Mouse (Mus musculus) midbrain, postnatal 0 days (tissue): ENCODE measurements around the gene Gramd1c. TPM values are rescaled to one million over a fixed set of nuclear protein-coding genes. Genes with fewer than 3 reads are reported as not detected.

Experiments
- ATAC-seq: fragments of 200-750 bp; cut with Nextera tagmentation; 2 replicates; pipeline ENCODE4 v1.8.0; 2017; ENCODE audit warnings: moderate number of reproducible peaks, mild to moderate bottlenecking, moderate TSS enrichment, moderate library complexity; ENCODE audit not compliant: low FRiP score
- DNase-seq: peaks from one replicate; pipeline ENCODE4 v3.0.0-alpha.2; 2015; ENCODE audit warnings: low spot score
- H3K27ac ChIP-seq: fragments of 300-500 bp; sonication (generic); 2 replicates; pipeline ENCODE4 v1.5.1; 2014; ENCODE audit warnings: low read depth, mild to moderate bottlenecking, low read length, mixed read lengths
- H3K27me3 ChIP-seq: fragments of 300-500 bp; sonication (generic); 2 replicates; pipeline ENCODE4 v1.6.1; 2014; ENCODE audit warnings: low read length, control low read depth, mixed read lengths; ENCODE audit not compliant: insufficient read depth
- H3K36me3 ChIP-seq: fragments of 300-500 bp; sonication (generic); 2 replicates; pipeline ENCODE4 v1.6.1; 2014; ENCODE audit warnings: low read length, control low read depth, mixed read lengths; ENCODE audit not compliant: insufficient read depth
- H3K4me1 ChIP-seq: fragments of 300-500 bp; sonication (generic); 2 replicates; pipeline ENCODE4 v1.6.1; 2014; ENCODE audit warnings: mild to moderate bottlenecking, control low read depth, antibody characterized with exemption, low read length, mixed read lengths; ENCODE audit not compliant: insufficient read depth
- H3K4me2 ChIP-seq: fragments of 300-500 bp; sonication (generic); 2 replicates; pipeline ENCODE4 v1.6.1; 2014; ENCODE audit warnings: low read depth, mild to moderate bottlenecking, low read length, mixed read lengths; ENCODE audit not compliant: poor library complexity, severe bottlenecking
- H3K4me3 ChIP-seq: fragments of 300-500 bp; sonication (generic); 2 replicates; pipeline ENCODE4 v1.5.1; 2014; ENCODE audit warnings: low read depth, mild to moderate bottlenecking, low read length, moderate library complexity
- H3K9ac ChIP-seq: fragments of 300-500 bp; sonication (generic); replicated peaks from 2 replicates; pipeline ENCODE4 v1.6.1; 2014; ENCODE audit warnings: mild to moderate bottlenecking, low read length, moderate library complexity, mixed read lengths; ENCODE audit not compliant: poor library complexity, severe bottlenecking
- H3K9me3 ChIP-seq: fragments of 300-500 bp; sonication (generic); 2 replicates; pipeline ENCODE4 v1.6.1; 2016; ENCODE audit warnings: low read length, control low read depth
- CTCF ChIP-seq: IDR thresholded peaks from 2 replicates; pipeline ENCODE4 v1.5.1; 2016; ENCODE audit warnings: antibody characterized with exemption, mild to moderate bottlenecking
- WGBS: fragments of 180-500 bp; shearing (Covaris S2); extraction: QIAGEN DNeasy Blood & Tissue Kit; methylation state at CpG from one replicate; pipeline ENCODE4 v1.1.7; 2014; 5-methylcytosine and 5-hydroxymethylcytosine counted together
- polyA plus RNA-seq: library from polyadenylated mRNA; unstranded; fragments of >200 nt; fragmentation: Nextera tagmentation; extraction: Ambion mirVana; gene quantifications from 2 replicates; pipeline ENCODE4 v1.2.1, GENCODE M21; 2015
- total RNA-seq: library from RNA; depleted of rRNA; stranded (reverse); fragments of >200 nt; gene quantifications from 2 replicates; pipeline ENCODE4 v1.2.3, GENCODE M21; 2014

Gene Gramd1c
- total and polyA plus RNA-seq, 2 experiments from 2014 or later = 1.9 to 2.3 TPM

- no peak overlapping the region for H3K4me3 ChIP-seq
- no peak overlapping the region for H3K27ac ChIP-seq
- no peaks in the 10 kb centered on the region for H3K4me1 ChIP-seq
- no peaks in the 10 kb centered on the region for H3K36me3 ChIP-seq
- no peak overlapping the region for H3K9ac ChIP-seq
- H3K4me2 ChIP-seq = no peak overlapping the region
- no peak for TF ChIP-seq CTCF
- no peaks in the 10 kb centered on the region for H3K27me3 ChIP-seq
- no peaks in the 10 kb centered on the region for H3K9me3 ChIP-seq
- WGBS = 90% methylated on average over 5 of the region's 5 CpGs
- DNase-seq (no peak), ATAC-seq (no peak)
Measured at GRCm38 (mm10) chr16:44033365-44033764, 29.8 kb downstream of the Gramd1c start.

GRCm38 (mm10) chr16:44029273-44029672 lies 33.9 kb downstream of the Gramd1c start:
- H3K4me2 ChIP-seq = no peak overlapping the region
- 63% methylated on average over 2 of the region's 2 CpGs for WGBS
- DNase-seq (no peak), ATAC-seq (no peak)
- H3K27ac ChIP-seq = no peak overlapping the region
- no peaks in the 10 kb centered on the region for H3K9me3 ChIP-seq
- H3K4me3 ChIP-seq = no peak overlapping the region
- H3K36me3 ChIP-seq = no peaks in the 10 kb centered on the region
- H3K9ac ChIP-seq = no peak overlapping the region
- H3K27me3 ChIP-seq = no peaks in the 10 kb centered on the region
- H3K4me1 ChIP-seq = no peaks in the 10 kb centered on the region
- no peak for TF ChIP-seq CTCF

DNA sequence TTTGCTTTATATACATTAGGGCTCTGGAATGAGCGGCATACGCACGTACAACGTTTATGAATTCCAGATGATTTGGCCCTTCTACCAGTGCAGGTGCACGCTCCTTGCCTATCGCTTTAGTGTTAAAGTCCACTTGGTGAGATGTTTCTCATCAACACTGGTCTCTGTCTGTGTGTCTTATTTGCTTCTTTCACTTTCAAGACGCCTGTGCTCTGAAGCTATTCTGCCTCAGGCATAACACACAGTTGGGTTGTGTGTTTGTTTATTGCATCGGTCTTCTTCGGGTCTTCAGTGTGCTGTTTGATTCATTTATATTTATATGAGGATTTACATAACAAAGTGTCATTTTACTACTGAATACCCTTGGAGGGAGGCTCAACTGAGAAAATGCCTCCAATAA lies 36.3 kb downstream of the Gramd1c start:
- no peak overlapping the region for H3K4me3 ChIP-seq
- no peak overlapping the region for H3K27ac ChIP-seq
- no peak for TF ChIP-seq CTCF
- no peaks in the 10 kb centered on the region for H3K9me3 ChIP-seq
- H3K36me3 ChIP-seq = no peaks in the 10 kb centered on the region
- no peaks in the 10 kb centered on the region for H3K27me3 ChIP-seq
- WGBS = 79% methylated on average over 9 of the region's 9 CpGs
- no peak overlapping the region for H3K4me2 ChIP-seq
- no peaks in the 10 kb centered on the region for H3K4me1 ChIP-seq
- ATAC-seq (no peak), DNase-seq (no peak)
- no peak overlapping the region for H3K9ac ChIP-seq

- no peak for DNase-seq
- 64% methylated on average over 6 of the region's 6 CpGs for WGBS
- Histone ChIP-seq H3K4me3 (no peak overlapping the region), H3K9ac (no peak overlapping the region), H3K36me3 (no peaks in the 10 kb centered on the region), H3K4me2 (no peak overlapping the region), H3K9me3 (no peaks in the 10 kb centered on the region), H3K27me3 (no peaks in the 10 kb centered on the region), H3K27ac (no peak overlapping the region), H3K4me1 (no peaks in the 10 kb centered on the region)
- ATAC-seq = no peak
- no peak for TF ChIP-seq CTCF
Measured at GRCm38 (mm10) chr16:44026210-44026609, 36.9 kb downstream of the Gramd1c start.

- Histone ChIP-seq H3K4me1 (no peaks in the 10 kb centered on the region), H3K4me3 (no peak overlapping the region), H3K9ac (no peak overlapping the region), H3K27me3 (0 out of 2 replicates have a peak, but pooled peaks cover 4% of the 10 kb centered on the region), H3K4me2 (no peak overlapping the region), H3K9me3 (no peaks in the 10 kb centered on the region), H3K36me3 (no peaks in the 10 kb centered on the region), H3K27ac (no peak overlapping the region)
- no peak for TF ChIP-seq CTCF
- DNase-seq = no peak
- no peak for ATAC-seq
- WGBS = 90% methylated on average over 2 of the region's 2 CpGs
Measured at GRCm38 (mm10) chr16:44018986-44019548, 44.1 kb downstream of the Gramd1c start.

- no peaks in the 10 kb centered on the region for H3K4me1 ChIP-seq
- DNase-seq (no peak), ATAC-seq (no peak)
- no peak overlapping the region for H3K4me2 ChIP-seq
- TF ChIP-seq CTCF = no peak
- H3K27me3 ChIP-seq = 0 out of 2 replicates have a peak, but pooled peaks cover 4% of the 10 kb centered on the region
- no peak overlapping the region for H3K27ac ChIP-seq
- no peaks in the 10 kb centered on the region for H3K9me3 ChIP-seq
- H3K4me3 ChIP-seq = no peak overlapping the region
- no peak overlapping the region for H3K9ac ChIP-seq
- no peaks in the 10 kb centered on the region for H3K36me3 ChIP-seq
- WGBS = 55% methylated on average over 7 of the region's 7 CpGs
Measured at GRCm38 (mm10) chr16:44018372-44018771, 44.8 kb downstream of the Gramd1c start.
